Mouse (Mus musculus) adrenal gland, adult 8-10 months (tissue): ENCODE data around the gene Cd59b. TPM values are rescaled to one million over a fixed set of nuclear protein-coding genes. Genes with fewer than 3 reads are reported as not detected.

Experiments
- DNase-seq: peaks from one replicate; pipeline ENCODE4 v3.0.0; 2022
- total RNA-seq, 4 experiments: library from RNA; stranded (reverse); gene quantifications; 2 replicates each; pipeline ENCODE4 v1.2.4; 2022

The Cd59b gene
- total RNA-seq, 4 experiments from 2014 or later, result 10.7 to 13.2 (median 11.5) TPM

DNA sequence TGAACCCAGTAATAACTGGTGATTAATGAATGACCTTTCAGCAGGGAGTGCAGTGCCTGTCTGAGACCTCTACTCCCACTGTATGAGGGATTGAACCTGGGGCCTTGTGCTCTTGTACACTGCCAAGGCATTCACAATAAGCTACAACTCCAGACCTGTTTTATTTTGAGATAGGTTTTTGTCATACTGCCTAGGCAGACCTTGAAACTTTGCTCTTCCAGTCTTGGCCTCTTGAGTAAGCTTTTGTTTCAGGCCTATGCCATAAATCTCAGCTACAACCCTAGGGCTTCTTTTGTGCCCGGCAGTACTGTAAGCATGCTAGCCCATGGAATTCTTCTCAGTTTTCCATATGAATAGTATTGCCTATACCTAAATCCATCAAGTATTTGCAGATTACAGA, 49.4 kb downstream of the Cd59b start:
- DNase-seq, result no peak

DNA sequence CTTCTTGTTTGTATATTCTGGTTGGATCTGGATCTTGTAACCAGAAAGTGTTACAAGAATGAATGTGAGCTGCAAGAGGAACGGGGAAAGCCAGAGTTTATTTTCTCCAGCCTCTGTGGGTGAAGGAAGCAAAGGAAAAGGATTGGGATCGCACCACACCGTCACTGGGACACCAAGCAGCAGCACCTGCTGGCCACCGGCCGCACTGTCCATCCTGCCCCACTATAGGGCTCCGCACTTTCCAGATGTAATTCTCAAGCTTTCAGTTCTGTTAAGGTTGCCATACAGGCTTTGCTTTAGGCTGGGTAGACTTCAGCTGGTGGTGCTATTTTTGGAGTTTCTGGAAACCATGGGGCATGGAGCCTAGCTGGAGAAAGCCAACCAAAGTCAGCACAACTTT, 50.7 kb downstream of the Cd59b start:
- no peak for DNase-seq

DNA sequence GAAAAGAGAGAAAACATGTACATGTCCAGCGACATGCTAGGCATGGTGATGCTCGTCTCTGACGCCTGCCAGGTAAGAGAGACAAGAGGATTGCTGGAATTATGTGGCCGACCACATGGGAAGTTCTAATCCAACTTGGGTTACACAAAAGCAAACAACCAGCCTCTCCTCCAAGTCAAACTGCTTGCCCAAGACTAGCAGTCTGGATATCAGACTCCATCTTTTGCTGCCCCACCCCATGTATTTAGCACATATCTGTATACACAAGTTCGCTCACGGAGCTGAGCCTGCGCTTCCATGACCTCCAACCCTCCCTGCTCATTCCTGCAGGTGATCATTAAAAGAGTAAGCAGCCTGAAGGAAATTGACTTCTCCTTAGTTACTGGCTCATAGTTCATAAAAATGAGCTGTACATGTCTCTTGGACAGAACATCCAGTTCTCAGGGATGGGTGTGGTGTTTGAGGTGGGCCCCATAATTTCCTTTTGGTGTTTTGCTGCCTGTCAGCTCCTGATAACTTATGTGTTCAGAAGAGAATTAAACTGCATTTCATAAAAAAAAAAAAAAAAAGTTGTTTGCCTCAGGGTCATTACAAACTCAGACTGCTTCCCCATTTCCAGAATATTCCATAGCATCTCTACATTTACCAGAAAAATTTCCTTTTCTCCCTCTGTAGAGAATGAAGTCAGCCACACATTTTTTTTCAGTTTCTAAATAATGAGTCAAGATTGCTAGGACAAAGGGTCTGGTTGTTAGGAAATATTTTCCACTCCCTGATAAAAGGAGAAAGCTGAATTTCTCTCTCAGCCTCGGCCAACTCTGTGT, 52.2 kb downstream of the Cd59b start:
- no peak for DNase-seq

GRCm38 (mm10) chr2:104122505-104123378, 53.1 kb downstream of the Cd59b start, which contains the start of gene A930018P22Rik:
Gene A930018P22Rik, plus strand, starts transcription at chr2:104122769.
- DNase-seq, result peak; percentile 95

GRCm38 (mm10) chr2:104123540-104123939, 53.9 kb downstream of the Cd59b start:
- DNase-seq, result no peak

GRCm38 (mm10) chr2:104124071-104124470, 54.4 kb downstream of the Cd59b start:
- DNase-seq, result no peak

- DNase-seq, result peak; percentile 79
Measured at GRCm38 (mm10) chr2:104128803-104129531, 59.3 kb downstream of the Cd59b start.

DNA sequence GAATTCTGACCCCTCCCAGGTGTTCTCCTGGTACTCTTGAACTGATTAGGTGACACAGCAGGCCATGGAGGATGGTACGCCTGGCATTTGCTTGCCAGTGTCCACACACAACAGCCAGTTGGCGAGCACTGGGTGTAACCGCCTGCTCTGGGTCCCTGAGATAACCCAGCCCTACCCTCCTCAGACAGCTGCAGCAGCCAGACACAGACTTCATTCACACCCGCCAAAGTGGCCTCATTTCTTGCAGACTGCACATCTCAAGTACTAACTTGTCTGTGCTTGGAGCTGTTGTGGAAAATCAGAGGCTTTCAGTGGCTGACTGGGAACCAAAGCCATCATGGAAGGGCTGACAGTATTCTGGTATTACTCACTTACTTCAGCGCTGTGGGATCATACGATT, 60.5 kb downstream of the Cd59b start:
- DNase-seq, result no peak

DNA sequence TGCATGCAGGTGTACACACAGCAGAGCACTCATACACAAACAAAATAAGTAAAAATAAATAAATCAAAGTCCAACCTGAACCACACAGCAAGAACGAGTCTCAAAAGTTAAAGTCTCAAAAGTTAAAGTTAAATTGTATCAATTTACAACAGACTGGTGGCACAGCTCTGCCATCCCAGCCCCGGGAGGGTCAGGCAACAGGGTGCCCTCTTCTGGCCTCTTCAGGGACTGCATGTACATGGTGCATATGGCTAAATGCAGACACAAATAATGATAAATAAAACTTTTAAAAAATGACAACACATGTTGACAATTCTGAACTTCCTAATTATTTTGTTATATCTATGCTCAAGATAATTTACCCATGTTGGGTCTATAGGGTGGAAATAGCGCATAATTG, 61.3 kb downstream of the Cd59b start:
- no peak for DNase-seq

DNA sequence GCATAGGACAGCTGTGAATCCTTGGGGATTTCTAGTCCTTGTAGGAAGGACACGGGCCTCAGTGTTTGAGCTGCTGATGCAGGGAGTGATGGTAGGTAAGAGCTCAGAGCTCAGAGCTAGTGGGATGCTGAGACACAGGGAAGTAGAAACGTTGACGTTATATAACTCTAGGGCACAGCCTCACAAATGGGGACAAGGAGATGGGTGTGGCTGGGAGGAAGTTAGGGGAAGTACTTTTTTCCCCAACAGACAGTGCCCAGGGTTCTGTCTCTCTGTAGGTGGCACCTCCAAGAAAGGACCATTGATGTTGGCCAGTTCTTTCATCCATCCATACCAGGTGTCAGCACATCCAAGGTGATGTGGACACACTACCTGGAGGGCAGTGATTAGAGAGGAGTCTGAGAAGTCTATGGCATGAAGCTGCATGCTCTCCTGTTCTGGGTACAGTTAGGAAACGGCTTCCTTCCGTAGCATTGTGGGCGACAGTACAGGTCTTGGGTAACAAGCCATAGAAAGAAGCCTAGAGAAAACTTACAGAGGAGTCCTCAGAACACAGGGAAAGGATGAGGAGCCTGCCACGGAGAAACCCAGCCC, 62.7 kb downstream of the Cd59b start:
- no peak for DNase-seq

- DNase-seq, result no peak
Measured at GRCm38 (mm10) chr2:104133042-104133810, 63.6 kb downstream of the Cd59b start.

DNA sequence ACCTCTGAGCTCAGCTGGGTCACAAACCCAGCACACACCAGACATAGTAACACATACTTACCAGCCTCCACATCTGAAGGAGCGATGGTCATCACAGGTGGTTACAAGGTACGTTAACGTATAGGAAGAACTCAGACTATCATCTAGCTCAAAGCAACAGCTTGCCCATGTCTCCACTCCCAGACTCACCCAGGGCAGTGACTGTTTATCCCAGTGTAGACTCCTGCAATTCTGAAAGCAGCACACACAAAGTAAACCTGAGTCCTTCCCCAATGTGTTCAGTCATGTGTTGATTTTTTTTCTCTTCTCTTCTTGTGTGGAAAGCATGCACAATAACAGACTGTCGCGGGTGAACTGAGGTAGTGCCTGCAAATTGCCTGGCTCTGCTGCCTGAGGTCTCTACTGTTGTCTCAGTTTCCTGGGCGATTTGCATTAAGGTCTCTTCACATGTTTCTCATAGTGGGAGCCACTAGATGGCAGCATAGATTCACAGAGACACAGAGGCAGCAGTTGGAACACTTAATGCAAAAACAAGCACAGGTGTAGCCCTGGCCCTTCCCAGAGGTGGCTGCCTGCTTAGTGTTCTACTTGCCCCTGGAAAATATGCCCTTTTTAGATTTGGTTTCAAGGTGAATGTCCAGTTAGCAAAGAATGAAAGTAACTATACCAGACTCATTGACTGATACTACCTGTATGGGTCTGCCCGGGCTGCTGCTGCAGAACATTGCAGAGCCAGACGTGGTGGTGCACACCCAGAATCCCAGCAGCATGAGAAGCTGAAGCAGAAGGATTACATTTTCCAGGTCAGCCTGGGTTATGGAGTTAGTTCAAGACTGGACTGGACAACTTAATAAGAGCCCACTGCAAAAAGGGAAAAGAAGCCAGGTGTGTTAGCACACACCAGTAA, 64.8 kb downstream of the Cd59b start:
- DNase-seq, result no peak

DNA sequence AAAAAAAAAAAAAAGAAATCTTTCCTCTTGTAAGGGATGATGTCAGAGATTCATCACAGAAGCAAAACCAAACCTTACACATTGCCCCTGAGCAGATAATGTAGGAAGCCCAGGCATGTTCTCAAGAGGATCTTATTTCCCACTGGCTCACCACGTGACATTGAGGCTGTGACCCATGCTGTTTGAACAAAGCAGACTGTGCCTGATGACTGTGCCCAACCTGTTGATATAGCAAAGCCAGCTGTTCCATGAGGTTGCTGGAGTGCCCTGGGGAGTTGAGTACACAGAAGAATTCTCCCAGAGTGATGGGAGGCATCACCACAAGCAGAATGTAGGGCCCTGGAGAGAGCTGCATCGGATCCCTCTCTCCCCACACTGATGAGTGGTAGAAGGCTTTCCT, 66.3 kb downstream of the Cd59b start:
- no peak for DNase-seq

Other genes starting within 250 kb of the Cd59b start
- 10 to 100 TPM; 21.2 to 41.8 (median 31.3) TPM for gene Lmo2, start 111.9 kb upstream of the Cd59b start, total RNA-seq
- gene Fbxo3, start 42.1 kb upstream of the Cd59b start, total RNA-seq, result 10 to 100 TPM; 88.1 to 93.9 (median 93.1) TPM
- not detected for gene 4931422A03Rik, start 41.5 kb upstream of the Cd59b start, total RNA-seq
- under 1 TPM; 0.30 to 0.68 (median 0.64) TPM for gene Gm10912, start 4.0 kb upstream of the Cd59b start, total RNA-seq
- gene Gm10799, start 1.3 kb upstream of the Cd59b start, total RNA-seq, result not detected
- gene Cd59a, start 26.0 kb downstream of the Cd59b start, total RNA-seq, result 100 to 1,000 TPM in 2 of 4 experiments, 10 to 100 TPM in 2; 91.8 to 151 (median 104) TPM
- 1 to 10 TPM in 1 of 4 experiments, under 1 TPM in 3; 0.48 to 1.9 (median 0.78) TPM for gene A930018P22Rik, start 52.9 kb downstream of the Cd59b start, total RNA-seq